Mouse (Mus musculus) CH12.LX (cell line): Measurements from ENCODE around the gene Sf3a2. TPM values are rescaled to one million over a fixed set of nuclear protein-coding genes. Genes with fewer than 3 reads are reported as not detected.

Experiments
- DNase-seq: peaks from one replicate; pipeline ENCODE4 v3.0.0-alpha.2; 2013; ENCODE audit errors: extremely low read depth
- H3K27ac ChIP-seq: 2 replicates; pipeline ENCODE4 v1.5.1; 2012; ENCODE audit warnings: low read depth, mild to moderate bottlenecking, control low read depth, moderate library complexity; ENCODE audit not compliant: insufficient read depth
- H3K27me3 ChIP-seq: replicated peaks from 2 replicates; pipeline ENCODE3; 2012; ENCODE audit warnings: inconsistent platforms
- H3K36me3 ChIP-seq, 2 experiments: replicated peaks in 1 of 2; 2 replicates each; pipeline versions ENCODE3 to v1.6.1; 2012; ENCODE audit warnings: inconsistent platforms in 1 of 2, low read length in 1 of 2, mild to moderate bottlenecking in 1 of 2, mixed read lengths in 1 of 2, moderate library complexity in 1 of 2; ENCODE audit not compliant: control insufficient read depth in 1 of 2, insufficient read depth in 1 of 2
- H3K4me1 ChIP-seq, 2 experiments: 2 replicates each; pipeline ENCODE4 v1.6.1; 2012; ENCODE audit warnings: inconsistent platforms in 1 of 2, moderate library complexity in 1 of 2; ENCODE audit not compliant: insufficient read depth in 2 of 2, control insufficient read depth in 1 of 2
- H3K4me2 ChIP-seq: 2 replicates; pipeline ENCODE4 v1.6.1; 2012; ENCODE audit warnings: low read depth, mild to moderate bottlenecking, control low read depth; ENCODE audit not compliant: poor library complexity, insufficient read depth, severe bottlenecking
- H3K4me3 ChIP-seq, 3 experiments: fragments of 150-350 bp in 1 of 3; sonication (generic) in 1 of 3; replicated peaks in 1 of 3; 2 replicates each; pipeline versions ENCODE3 to v1.5.1; 2011 to 2012; ENCODE audit warnings: low read depth in 2 of 3, low read length in 2 of 3, mild to moderate bottlenecking in 2 of 3, moderate library complexity in 2 of 3, control low read depth in 1 of 3, improper control_type of control experiment in 1 of 3, inconsistent platforms in 1 of 3, mixed read lengths in 1 of 3; ENCODE audit not compliant: poor library complexity in 1 of 3
- H3K79me2 ChIP-seq: replicated peaks from 2 replicates; pipeline ENCODE4 v1.6.1; 2012; ENCODE audit warnings: mild to moderate bottlenecking, moderate library complexity; ENCODE audit not compliant: control insufficient read depth, poor library complexity, insufficient read depth, severe bottlenecking; ENCODE audit errors: extremely low read depth
- H3K9ac ChIP-seq: 2 replicates; pipeline ENCODE4 v1.6.1; 2012; ENCODE audit warnings: low read depth, mild to moderate bottlenecking, control low read depth, moderate library complexity; ENCODE audit not compliant: insufficient read depth
- H3K9me3 ChIP-seq: replicated peaks from 2 replicates; pipeline ENCODE3; 2012; ENCODE audit warnings: low read length, inconsistent platforms, mixed read lengths
- BHLHE40 ChIP-seq: IDR thresholded peaks from 2 replicates; pipeline ENCODE4 v1.6.1; 2011; ENCODE audit warnings: mild to moderate bottlenecking, low read depth, low read length, improper control_type of control experiment
- CHD1 ChIP-seq: IDR thresholded peaks from 2 replicates; pipeline ENCODE4 v1.6.1; 2012; ENCODE audit warnings: low read depth, low read length, improper control_type of control experiment, inconsistent platforms
- CHD2 ChIP-seq: IDR thresholded peaks from 2 replicates; pipeline ENCODE4 v1.6.1; 2011; ENCODE audit warnings: low read length, improper control_type of control experiment
- CTCF ChIP-seq, 2 experiments: IDR thresholded peaks in 1 of 2; conservative IDR thresholded peaks in 1 of 2; 2 replicates each; pipeline ENCODE4 v1.5.1; 2011 to 2012; ENCODE audit warnings: low read depth in 2 of 2, low read length in 2 of 2, improper control_type of control experiment in 1 of 2, inconsistent platforms in 1 of 2, mild to moderate bottlenecking in 1 of 2, moderate library complexity in 1 of 2
- E2F4 ChIP-seq: IDR thresholded peaks from 2 replicates; pipeline ENCODE4 v1.6.1; 2011; ENCODE audit warnings: low read depth, low read length, improper control_type of control experiment; ENCODE audit not compliant: insufficient replicate concordance
- ELF1 ChIP-seq: IDR thresholded peaks from 2 replicates; pipeline ENCODE4 v1.6.1; 2014; ENCODE audit warnings: low read depth, mild to moderate bottlenecking, inconsistent platforms, low read length, improper control_type of control experiment
- EP300 ChIP-seq: IDR thresholded peaks from 2 replicates; pipeline ENCODE4 v1.6.1; 2011; ENCODE audit warnings: low read length, improper control_type of control experiment
- ETS1 ChIP-seq: conservative IDR thresholded peaks from 2 replicates; pipeline ENCODE4 v1.6.1; 2012; ENCODE audit warnings: low read depth, mild to moderate bottlenecking, inconsistent platforms, low read length, improper control_type of control experiment, moderate library complexity
- GABPA ChIP-seq: IDR thresholded peaks from 2 replicates; pipeline ENCODE4 v1.6.1; 2012; ENCODE audit warnings: low read depth, low read length, improper control_type of control experiment, inconsistent platforms; ENCODE audit not compliant: insufficient replicate concordance
- HCFC1 ChIP-seq: IDR thresholded peaks from 2 replicates; pipeline ENCODE4 v1.6.1; 2012; ENCODE audit warnings: low read depth, mild to moderate bottlenecking, inconsistent platforms, low read length, improper control_type of control experiment
- IRF4 ChIP-seq: IDR thresholded peaks from 2 replicates; pipeline ENCODE4 v1.6.1; 2014; ENCODE audit warnings: low read depth, mild to moderate bottlenecking, inconsistent platforms, low read length, improper control_type of control experiment
- JUN ChIP-seq: IDR thresholded peaks from 2 replicates; pipeline ENCODE4 v1.6.1; 2011; ENCODE audit warnings: low read depth, mild to moderate bottlenecking, low read length, improper control_type of control experiment, moderate library complexity; ENCODE audit not compliant: insufficient read depth
- JUND ChIP-seq: conservative IDR thresholded peaks from 2 replicates; pipeline ENCODE4 v1.6.1; 2011; ENCODE audit warnings: low read depth, low read length, improper control_type of control experiment
- KAT2A ChIP-seq: IDR thresholded peaks from 2 replicates; pipeline ENCODE4 v1.6.1; 2012; ENCODE audit warnings: low read length, improper control_type of control experiment, inconsistent platforms; ENCODE audit not compliant: insufficient replicate concordance
- MAFK ChIP-seq: IDR thresholded peaks from 2 replicates; pipeline ENCODE4 v1.6.1; 2011; ENCODE audit warnings: low read length, improper control_type of control experiment; ENCODE audit not compliant: insufficient replicate concordance
- MAX ChIP-seq: IDR thresholded peaks from 2 replicates; pipeline ENCODE4 v1.6.1; 2011; ENCODE audit warnings: low read length, improper control_type of control experiment
- MAZ ChIP-seq: IDR thresholded peaks from 2 replicates; pipeline ENCODE4 v1.6.1; 2012; ENCODE audit warnings: low read depth, mild to moderate bottlenecking, inconsistent platforms, low read length, improper control_type of control experiment, moderate library complexity
- MEF2A ChIP-seq: IDR thresholded peaks from 2 replicates; pipeline ENCODE4 v1.6.1; 2014; ENCODE audit warnings: low read depth, mild to moderate bottlenecking, inconsistent platforms, low read length, improper control_type of control experiment, borderline replicate concordance
- MXI1 ChIP-seq: IDR thresholded peaks from 2 replicates; pipeline ENCODE4 v1.6.1; 2011; ENCODE audit warnings: mild to moderate bottlenecking, low read depth, low read length, improper control_type of control experiment
- MYC ChIP-seq: IDR thresholded peaks from 2 replicates; pipeline ENCODE4 v1.6.1; 2011; ENCODE audit warnings: low read depth, mild to moderate bottlenecking, improper control_type of control experiment, low read length
- NELFE ChIP-seq: IDR thresholded peaks from 2 replicates; pipeline ENCODE4 v1.6.1; 2011; ENCODE audit warnings: low read depth, low read length, improper control_type of control experiment
- NRF1 ChIP-seq: IDR thresholded peaks from 2 replicates; pipeline ENCODE4 v1.6.1; 2014; ENCODE audit warnings: low read depth, mild to moderate bottlenecking, inconsistent platforms, low read length, improper control_type of control experiment, moderate library complexity
- PAX5 ChIP-seq: IDR thresholded peaks from 2 replicates; pipeline ENCODE4 v1.6.1; 2012; ENCODE audit warnings: low read length, inconsistent platforms, mixed read lengths
- POLR2A ChIP-seq: IDR thresholded peaks from 2 replicates; pipeline ENCODE4 v1.6.1; 2011; ENCODE audit warnings: low read depth, mild to moderate bottlenecking, improper control_type of control experiment, low read length
- POLR2AphosphoS2 ChIP-seq: IDR thresholded peaks from 2 replicates; pipeline ENCODE4 v1.6.1; 2011; ENCODE audit warnings: low read depth, low read length, improper control_type of control experiment
- RAD21 ChIP-seq: IDR thresholded peaks from 2 replicates; pipeline ENCODE4 v1.6.1; 2011; ENCODE audit warnings: low read depth, mild to moderate bottlenecking, low read length, improper control_type of control experiment, moderate library complexity
- RCOR1 ChIP-seq: conservative IDR thresholded peaks from 2 replicates; pipeline ENCODE4 v1.6.1; 2012; ENCODE audit warnings: low read depth, mild to moderate bottlenecking, inconsistent platforms, low read length, improper control_type of control experiment
- SIN3A ChIP-seq: IDR thresholded peaks from 2 replicates; pipeline ENCODE4 v1.6.1; 2012; ENCODE audit warnings: low read length, improper control_type of control experiment, inconsistent platforms
- SMC3 ChIP-seq: IDR thresholded peaks from 2 replicates; pipeline ENCODE4 v1.6.1; 2011; ENCODE audit warnings: low read depth, low read length, improper control_type of control experiment
- TBP ChIP-seq: conservative IDR thresholded peaks from 2 replicates; pipeline ENCODE4 v1.6.1; 2011; ENCODE audit warnings: low read depth, low read length, improper control_type of control experiment
- TCF12 ChIP-seq: IDR thresholded peaks from 2 replicates; pipeline ENCODE4 v1.6.1; 2014; ENCODE audit warnings: low read depth, mild to moderate bottlenecking, inconsistent platforms, low read length, improper control_type of control experiment
- UBTF ChIP-seq: IDR thresholded peaks from 2 replicates; pipeline ENCODE4 v1.6.1; 2012; ENCODE audit warnings: low read depth, mild to moderate bottlenecking, inconsistent platforms, low read length, improper control_type of control experiment, moderate library complexity
- USF1 ChIP-seq: IDR thresholded peaks from 2 replicates; pipeline ENCODE4 v1.6.1; 2014; ENCODE audit warnings: low read depth, mild to moderate bottlenecking, inconsistent platforms, low read length, improper control_type of control experiment
- USF2 ChIP-seq: conservative IDR thresholded peaks from 2 replicates; pipeline ENCODE4 v1.6.1; 2011; ENCODE audit warnings: low read depth, low read length, improper control_type of control experiment
- ZC3H11A ChIP-seq: IDR thresholded peaks from 2 replicates; pipeline ENCODE4 v1.6.1; 2012; ENCODE audit warnings: low read depth, mild to moderate bottlenecking, inconsistent platforms, low read length, improper control_type of control experiment
- ZKSCAN1 ChIP-seq: IDR thresholded peaks from 2 replicates; pipeline ENCODE4 v1.6.1; 2012; ENCODE audit warnings: low read depth, inconsistent platforms, low read length, improper control_type of control experiment, borderline replicate concordance
- ZMIZ1 ChIP-seq: IDR thresholded peaks from 2 replicates; pipeline ENCODE4 v1.6.1; 2012; ENCODE audit warnings: low read depth, mild to moderate bottlenecking, inconsistent platforms, low read length, improper control_type of control experiment
- ZNF384 ChIP-seq: IDR thresholded peaks from 2 replicates; pipeline ENCODE4 v1.6.1; 2012; ENCODE audit warnings: low read depth, low read length, improper control_type of control experiment, inconsistent platforms
- dilution Hi-C: fragments of 300-500 bp; cut with MboI; formaldehyde crosslinking; loops from 2 replicates; pipeline ENCODE4 v1.14.3; 2020; ENCODE audit warnings: low sequenced_read_pairs; ENCODE audit not compliant: extremely low pct_unique_long_range_greater_than_20kb, extremely low pct_ligation_motif_present
- in situ Hi-C: fragments of 300-500 bp; cut with MboI; formaldehyde crosslinking; loops from 3 replicates; pipeline ENCODE4 v1.14.3; 2019; ENCODE audit warnings: low sequenced_read_pairs, low pct_ligation_motif_present, low pct_unique_long_range_greater_than_20kb, mixed read lengths
- polyA plus RNA-seq: library from polyadenylated mRNA; unstranded; fragments of >175 nt; gene quantifications from 2 replicates; pipeline ENCODE4 v1.2.1, GENCODE M21; 2012; ENCODE audit warnings: low read depth; ENCODE audit not compliant: insufficient read length
- total RNA-seq, 2 experiments: library from RNA; depleted of rRNA; stranded (reverse); fragments of 300-350 nt in 1 of 2; fragments of >200 nt in 1 of 2; gene quantifications; 2 replicates each; pipeline ENCODE4 v1.2.3; 2012 to 2014

Gene Sf3a2
- total and polyA plus RNA-seq, 3 experiments: 12.4 to 153 (median 29.0) TPM

GRCm38 (mm10) chr10:80754594-80755290, 43.3 kb upstream of the Sf3a2 start, which contains the start of gene Dot1l:
Gene Dot1l (plus strand): TSS chr10:80755206.
- in situ Hi-C loops (no loop called here), dilution Hi-C loops (no loop called here)

GRCm38 (mm10) chr10:80755291-80756015, 42.5 kb upstream of the Sf3a2 start:
- TF ChIP-seq SIN3A (peak; percentile 38; the same call in 1 of the 2 replicates), MXI1 (no peak; the same call in 1 of the 2 replicates), BHLHE40 (peak; percentile 63)
- Histone ChIP-seq H3K27ac (peak overlapping the region; percentile 38), H3K9me3 (no peaks in the 10 kb centered on the region), H3K9ac (peak overlapping the region; percentile 96), H3K4me2 (peak overlapping the region; percentile 52), H3K36me3 (peaks cover 0 to 22% of the 10 kb centered on the region in 2 experiments), H3K4me3 (peak overlapping the region; percentile 93 to 98 (median 96)), H3K79me2 (peaks cover 52% of the 10 kb centered on the region), H3K27me3 (no peaks in the 10 kb centered on the region), H3K4me1 (peaks cover 28 to 57% of the 10 kb centered on the region in 2 experiments)
- no peak for DNase-seq
- in situ Hi-C loops (no loop called here), dilution Hi-C loops (no loop called here)

More at GRCm38 (mm10) chr10:80754594-80755290, 43.3 kb upstream of the Sf3a2 start, which contains the start of gene Dot1l:
- Histone ChIP-seq H3K4me3 (peak within 1 kb of the TSS; percentile 93 to 98 (median 96)), H3K79me2 (peaks cover 45% of the 10 kb centered on the region), H3K4me2 (peak within 1 kb of the TSS; percentile 52)
- no peak for TF ChIP-seq SMC3
- TF ChIP-seq PAX5: no peak
- TF ChIP-seq CHD2: 0 out of 2 replicates have a peak, but pooled peaks have one; percentile 37
- TF ChIP-seq USF1: no peak
- TF ChIP-seq GABPA: no peak
- TF ChIP-seq USF2: no peak
- TF ChIP-seq MAX: peak; percentile 2; the same call in 1 of the 2 replicates
- no peak for TF ChIP-seq CTCF (conservative IDR thresholded peaks at IDR 0.05 in 1 of 2, IDR thresholded peaks at IDR 0.05 in 1 of 2; ENCODE audit: low read depth in 2 of 2, low read length in 2 of 2)
- peak; percentile 90 for TF ChIP-seq SIN3A
- TF ChIP-seq MEF2A: peak; percentile 75
- TF ChIP-seq UBTF: no peak
- TF ChIP-seq NRF1: peak; percentile 85
- peak; percentile 76 for TF ChIP-seq HCFC1
- no peak for TF ChIP-seq POLR2AphosphoS2
- TF ChIP-seq MXI1: peak; percentile 76; the same call in 1 of the 2 replicates
- no peak; the same call in 1 of the 2 replicates for TF ChIP-seq ZMIZ1
- no peak for TF ChIP-seq MAFK
- TF ChIP-seq KAT2A: 0 out of 2 replicates have a peak, but pooled peaks have one; percentile 45
- peak; percentile 76 for TF ChIP-seq ZNF384
- TF ChIP-seq MYC: no peak
- TF ChIP-seq JUND: no peak
- TF ChIP-seq EP300: no peak
- TF ChIP-seq RAD21: no peak
- TF ChIP-seq ELF1: peak; percentile 92
- no peak for TF ChIP-seq E2F4
- TF ChIP-seq MAZ: 0 out of 2 replicates have a peak, but pooled peaks have one; percentile 36
- TF ChIP-seq TBP: peak; percentile 53; the same call in 1 of the 2 replicates
- TF ChIP-seq JUN: no peak
- peak; percentile 46; the same call in 1 of the 2 replicates for TF ChIP-seq CHD1
- peak; percentile 78 for TF ChIP-seq IRF4
- peak; percentile 87 for TF ChIP-seq POLR2A
- no peak for TF ChIP-seq RCOR1
- TF ChIP-seq NELFE: peak; percentile 77
- TF ChIP-seq ZKSCAN1: no peak
- TF ChIP-seq BHLHE40: peak; percentile 53; the same call in 1 of the 2 replicates
- no peak for TF ChIP-seq ZC3H11A
- peak; percentile 68 for TF ChIP-seq ETS1
- TF ChIP-seq TCF12: peak; percentile 83; the same call in 1 of the 2 replicates
- TF ChIP-seq, all 38 proteins: peak for 19
- H3K9me3 ChIP-seq: no peaks in the 10 kb centered on the region
- peak within 1 kb of the TSS; percentile 38 for H3K27ac ChIP-seq
- peak; percentile 94 for DNase-seq
- H3K27me3 ChIP-seq: no peaks in the 10 kb centered on the region
- peaks cover 0 to 22% of the 10 kb centered on the region in 2 experiments for H3K36me3 ChIP-seq
- peaks cover 28 to 57% of the 10 kb centered on the region in 2 experiments for H3K4me1 ChIP-seq
- H3K9ac ChIP-seq: peak within 1 kb of the TSS; percentile 96
